Mouse (Mus musculus) bone marrow, adult 2 months (tissue): Measurements from ENCODE around the gene Mast4.

Experiments used
- CTCF ChIP-seq: fragments of 200-500 bp; IDR thresholded peaks from 2 replicates; pipeline ENCODE4 v1.5.1; 2011; ENCODE audit warnings: low read length, control low read depth; ENCODE audit not compliant: control insufficient read depth, insufficient read depth
- POLR2A ChIP-seq: fragments of 200-500 bp; IDR thresholded peaks from 2 replicates; pipeline ENCODE4 v1.6.1; 2011; ENCODE audit warnings: low read depth, mild to moderate bottlenecking, control low read depth, low read length, borderline replicate concordance; ENCODE audit not compliant: control insufficient read depth

DNA sequence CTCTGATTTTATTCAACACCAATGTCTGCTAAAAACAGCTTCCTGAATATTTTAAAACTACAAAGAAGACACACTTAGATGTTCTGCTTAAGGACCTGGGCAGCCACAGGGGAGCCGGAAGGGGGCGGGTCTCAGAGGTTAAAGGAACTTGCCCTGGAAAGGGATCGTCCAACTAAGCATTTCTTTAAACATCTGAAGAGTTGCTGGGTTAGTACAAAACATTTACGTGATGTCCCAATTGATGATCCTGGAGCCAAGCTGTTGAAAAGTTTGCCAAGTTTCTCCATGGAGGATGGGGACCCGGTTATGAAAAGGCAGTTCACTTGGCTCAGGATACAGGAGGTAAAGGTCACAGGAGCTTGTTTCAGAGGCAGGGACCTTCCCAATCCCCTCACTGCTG, 48.5 kb downstream of the Mast4 start:
- TF ChIP-seq CTCF (no peak), POLR2A (no peak)
